Mouse (Mus musculus): Measurements from ENCODE around the gene Rad23b. TPM values are rescaled to one million over a fixed set of nuclear protein-coding genes. Genes with fewer than 3 reads are reported as not detected.
"Not testable (repeated sequence)": the region's sequence is repeated elsewhere in the genome, so short reads cannot be mapped to it uniquely, and the experiment has no call there.

Gene Rad23b
- polyA plus RNA-seq, 2 experiments: 37.3 to 49.2 TPM

DNA sequence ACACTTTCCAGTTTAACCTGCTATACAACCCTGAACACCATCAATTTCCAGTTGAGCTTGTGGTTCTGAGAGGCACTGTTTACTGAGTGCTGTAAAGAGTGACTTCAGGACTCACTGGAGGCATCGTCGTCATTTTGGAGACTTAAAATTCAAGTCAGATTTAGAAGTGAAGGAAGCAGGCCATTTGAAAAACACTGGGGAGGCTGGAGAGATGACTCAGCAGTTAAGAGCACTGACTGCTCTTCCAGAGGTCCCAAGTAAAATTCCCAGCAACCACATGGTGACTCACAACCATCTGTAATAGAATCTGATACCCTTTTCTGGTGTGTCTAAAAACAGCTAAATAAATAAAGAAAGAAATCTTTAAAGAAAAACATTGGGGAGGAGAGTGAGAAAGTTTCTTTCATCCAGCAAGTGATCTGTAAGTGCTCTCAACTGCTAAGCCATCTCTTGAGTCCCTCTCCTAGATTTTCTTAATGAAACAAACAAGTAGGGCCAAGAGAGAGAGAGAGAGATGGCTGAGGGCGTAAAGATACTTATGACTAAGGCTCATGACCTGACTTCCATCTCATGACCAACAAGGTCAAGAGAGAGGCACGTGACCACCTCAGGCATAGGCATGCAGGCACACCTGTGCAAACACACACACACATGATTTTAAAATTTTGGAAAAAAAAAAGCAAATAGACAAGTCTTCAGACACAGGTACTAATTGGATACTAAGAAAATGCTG lies 23.9 kb upstream of the Rad23b start:
- WGBS (ENCODE audit: insufficient replicate concordance): 58% methylated on average over 4 of the region's 4 CpGs
- TF ChIP-seq EP300 (IDR thresholded peaks at IDR 0.05; ENCODE audit: low read depth) (no peak), CTCF (IDR thresholded peaks at IDR 0.05; ENCODE audit: low read depth) (no peak)
- Histone ChIP-seq H3K4me1 (replicated peaks; ENCODE audit: control insufficient read depth in 2 of 2, insufficient read depth in 2 of 2, low read length in 1 of 2) (peaks cover 0 to 4% of the 10 kb centered on the region in 2 experiments; a peak in 1 of 4 replicates), H3K36me3 (replicated peaks; ENCODE audit: control insufficient read depth, insufficient read depth, low read depth) (no peaks in the 10 kb centered on the region), H3K4me3 (ENCODE audit: insufficient read depth in 1 of 2, low read depth in 2 of 2, low read length in 2 of 2) (no peak overlapping the region), H3K4me2 (ENCODE audit: low read depth) (no peak overlapping the region), H3K9me3 (ENCODE audit: control insufficient read depth, low read length) (no peaks in the 10 kb centered on the region), H3K27ac (no peak overlapping the region), H3K27me3 (ENCODE audit: control insufficient read depth, insufficient read depth, low read length) (no peaks in the 10 kb centered on the region), H3K9ac (replicated peaks) (no peak overlapping the region)
- DNase-seq (ENCODE audit: low read depth in 3 of 3, low spot score in 3 of 3) (no peak), ATAC-seq (ENCODE audit: insufficient read depth) (no peak)

DNA sequence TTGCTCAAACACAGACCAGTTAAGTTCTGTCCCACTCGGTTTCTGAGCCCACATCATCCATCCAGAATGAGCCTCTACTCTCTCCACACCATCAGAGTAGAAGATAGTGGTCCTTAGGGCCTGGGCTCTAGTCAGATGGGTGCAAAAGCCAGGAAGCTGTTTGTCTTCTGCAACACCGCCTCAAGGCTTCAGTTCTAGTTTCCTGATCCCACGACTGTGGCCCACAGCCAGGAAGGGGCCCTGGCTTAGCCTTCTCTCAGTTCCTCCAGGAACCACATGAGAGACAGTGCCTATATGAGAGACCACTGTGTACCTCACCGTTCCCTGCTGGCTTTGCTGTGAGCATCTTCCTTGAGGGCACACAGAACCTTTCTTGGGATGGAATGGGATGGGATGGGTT lies 22.3 kb upstream of the Rad23b start:
- WGBS (ENCODE audit: insufficient replicate concordance): 24% methylated on average over 4 of the region's 4 CpGs

DNA sequence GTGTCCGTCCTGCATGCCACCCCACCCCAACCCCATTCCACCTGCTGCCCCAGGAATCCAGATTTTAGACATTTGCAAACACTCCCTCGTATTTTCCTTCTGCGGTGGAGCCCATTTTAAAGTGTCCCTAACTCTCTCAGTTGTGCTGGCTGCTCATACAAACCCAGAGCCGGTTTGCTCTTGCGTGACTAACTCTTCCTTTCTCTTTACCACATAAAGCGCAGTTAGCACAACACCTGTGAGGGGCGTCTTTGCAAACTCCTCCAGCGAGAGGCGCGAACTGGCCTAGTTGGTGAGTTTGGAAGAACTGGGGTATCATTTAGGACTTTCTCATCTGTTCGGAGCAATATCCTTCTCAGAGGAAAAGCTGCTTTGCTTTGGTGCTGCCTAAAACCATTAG lies 21.4 kb upstream of the Rad23b start:
- WGBS (ENCODE audit: insufficient replicate concordance): 81% methylated on average over 11 of the region's 11 CpGs
- ATAC-seq (ENCODE audit: insufficient read depth): no peak

More for the DNA sequence above, 22.3 kb upstream of the Rad23b start:
- no peaks in the 10 kb centered on the region for H3K36me3 ChIP-seq (replicated peaks; ENCODE audit: control insufficient read depth, insufficient read depth, low read depth)
- H3K4me1 ChIP-seq (replicated peaks; ENCODE audit: control insufficient read depth in 2 of 2, insufficient read depth in 2 of 2, low read length in 1 of 2): peaks cover 0 to 4% of the 10 kb centered on the region in 2 experiments; a peak in 1 of 4 replicates
- H3K9ac ChIP-seq (replicated peaks): no peak overlapping the region
- DNase-seq (ENCODE audit: low read depth in 3 of 3, low spot score in 3 of 3) (no peak), ATAC-seq (ENCODE audit: insufficient read depth) (no peak)
- no peaks in the 10 kb centered on the region for H3K27me3 ChIP-seq (ENCODE audit: control insufficient read depth, insufficient read depth, low read length)
- no peak overlapping the region for H3K4me2 ChIP-seq (ENCODE audit: low read depth)
- no peaks in the 10 kb centered on the region for H3K9me3 ChIP-seq (ENCODE audit: control insufficient read depth, low read length)
- no peak overlapping the region for H3K27ac ChIP-seq
- H3K4me3 ChIP-seq (ENCODE audit: insufficient read depth in 1 of 2, low read depth in 2 of 2, low read length in 2 of 2): no peak overlapping the region
- TF ChIP-seq CTCF (IDR thresholded peaks at IDR 0.05; ENCODE audit: low read depth) (no peak), EP300 (IDR thresholded peaks at IDR 0.05; ENCODE audit: low read depth) (no peak)

DNA sequence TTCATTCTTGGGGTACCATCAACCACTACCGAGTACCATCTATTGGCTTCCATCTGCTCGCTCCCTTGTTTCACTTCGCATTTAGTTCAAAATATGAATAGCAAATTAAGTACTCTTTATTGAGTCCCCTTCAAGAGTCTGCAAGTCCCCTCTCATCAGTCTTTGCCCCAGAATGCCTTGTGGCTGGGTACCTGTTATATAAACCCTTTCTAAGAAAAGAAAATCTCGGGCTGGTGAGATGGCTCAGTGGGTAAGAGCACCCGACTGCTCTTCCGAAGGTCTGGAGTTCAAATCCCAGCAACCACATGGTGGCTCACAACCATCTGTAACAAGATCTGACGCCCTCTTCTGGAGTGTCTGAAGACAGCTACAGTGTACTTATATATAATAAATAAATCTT lies 20.9 kb upstream of the Rad23b start:
- not testable (repeated sequence) for H3K36me3 ChIP-seq (replicated peaks; ENCODE audit: control insufficient read depth, insufficient read depth, low read depth); H3K9ac ChIP-seq (replicated peaks); H3K27ac ChIP-seq; H3K9me3 ChIP-seq (ENCODE audit: control insufficient read depth, low read length); H3K4me3 ChIP-seq (ENCODE audit: insufficient read depth in 1 of 2, low read depth in 2 of 2, low read length in 2 of 2); H3K4me1 ChIP-seq (replicated peaks; ENCODE audit: control insufficient read depth in 2 of 2, insufficient read depth in 2 of 2, low read length in 1 of 2); DNase-seq (ENCODE audit: low read depth in 3 of 3, low spot score in 3 of 3); ATAC-seq (ENCODE audit: insufficient read depth); H3K27me3 ChIP-seq (ENCODE audit: control insufficient read depth, insufficient read depth, low read length); H3K4me2 ChIP-seq (ENCODE audit: low read depth)
- WGBS (ENCODE audit: insufficient replicate concordance): 84% methylated on average over 6 of the region's 7 CpGs

More for the DNA sequence above, 21.4 kb upstream of the Rad23b start:
- Histone ChIP-seq H3K36me3 (replicated peaks; ENCODE audit: control insufficient read depth, insufficient read depth, low read depth) (no peaks in the 10 kb centered on the region), H3K4me1 (replicated peaks; ENCODE audit: control insufficient read depth in 2 of 2, insufficient read depth in 2 of 2, low read length in 1 of 2) (peaks cover 0 to 4% of the 10 kb centered on the region in 2 experiments; a peak in 1 of 4 replicates), H3K27me3 (ENCODE audit: control insufficient read depth, insufficient read depth, low read length) (no peaks in the 10 kb centered on the region), H3K4me2 (ENCODE audit: low read depth) (no peak overlapping the region), H3K9ac (replicated peaks) (no peak overlapping the region), H3K9me3 (ENCODE audit: control insufficient read depth, low read length) (no peaks in the 10 kb centered on the region), H3K27ac (no peak overlapping the region), H3K4me3 (ENCODE audit: insufficient read depth in 1 of 2, low read depth in 2 of 2, low read length in 2 of 2) (no peak overlapping the region)
- TF ChIP-seq CTCF (IDR thresholded peaks at IDR 0.05; ENCODE audit: low read depth): no peak
- TF ChIP-seq EP300 (IDR thresholded peaks at IDR 0.05; ENCODE audit: low read depth): no peak
- no peak for DNase-seq (ENCODE audit: low read depth in 3 of 3, low spot score in 3 of 3)

DNA sequence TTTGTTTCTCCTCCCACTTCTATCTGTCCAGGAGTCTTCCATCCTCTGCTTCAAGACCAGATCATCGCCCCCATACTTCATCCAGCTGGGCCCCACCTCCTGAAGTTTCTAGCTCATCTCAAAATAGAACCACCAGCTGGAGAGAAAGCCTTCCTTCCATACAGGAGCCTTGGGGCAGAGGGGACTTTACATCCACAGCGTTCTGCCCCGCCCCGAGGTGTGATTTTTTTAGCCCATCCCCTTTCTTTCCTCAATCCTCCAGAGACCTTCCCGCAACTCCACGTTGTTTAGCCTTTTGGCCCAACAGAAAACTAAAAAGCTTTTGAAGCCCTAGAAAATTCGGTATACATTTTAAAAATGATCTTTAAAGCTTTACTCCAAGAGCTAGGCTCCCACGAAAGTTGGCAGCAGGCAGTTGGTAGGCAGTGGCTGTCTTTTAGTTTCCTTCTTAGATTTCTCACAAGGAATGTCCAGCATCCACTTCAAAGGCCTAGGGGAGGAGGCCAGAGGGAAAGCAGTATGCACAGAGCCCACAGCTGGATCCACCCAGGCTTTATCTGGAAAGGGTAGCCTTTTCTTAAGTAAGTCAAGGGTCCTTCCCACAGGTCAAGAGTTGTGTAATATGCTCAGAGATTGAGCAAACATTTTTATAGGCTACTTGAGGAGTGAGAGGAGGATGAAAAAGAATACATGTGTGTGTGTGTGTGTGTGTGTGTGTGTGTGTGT lies 20.1 kb upstream of the Rad23b start:
- Histone ChIP-seq H3K4me1 (replicated peaks; ENCODE audit: control insufficient read depth in 2 of 2, insufficient read depth in 2 of 2, low read length in 1 of 2) (peaks cover 0 to 4% of the 10 kb centered on the region in 2 experiments; a peak in 1 of 4 replicates), H3K27ac (no peak overlapping the region), H3K36me3 (replicated peaks; ENCODE audit: control insufficient read depth, insufficient read depth, low read depth) (no peaks in the 10 kb centered on the region), H3K27me3 (ENCODE audit: control insufficient read depth, insufficient read depth, low read length) (no peaks in the 10 kb centered on the region), H3K4me2 (ENCODE audit: low read depth) (no peak overlapping the region), H3K9ac (replicated peaks) (no peak overlapping the region), H3K4me3 (ENCODE audit: insufficient read depth in 1 of 2, low read depth in 2 of 2, low read length in 2 of 2) (no peak overlapping the region), H3K9me3 (ENCODE audit: control insufficient read depth, low read length) (no peaks in the 10 kb centered on the region)
- TF ChIP-seq CTCF (IDR thresholded peaks at IDR 0.05; ENCODE audit: low read depth) (no peak), EP300 (IDR thresholded peaks at IDR 0.05; ENCODE audit: low read depth) (no peak)
- WGBS (ENCODE audit: insufficient replicate concordance): 70% methylated on average over 8 of the region's 8 CpGs
- ATAC-seq (ENCODE audit: insufficient read depth) (no peak), DNase-seq (ENCODE audit: low read depth in 3 of 3, low spot score in 3 of 3) (no peak)
